ENCODE assay signal across 8 mouse cellular contexts in the genomic region with DNA sequence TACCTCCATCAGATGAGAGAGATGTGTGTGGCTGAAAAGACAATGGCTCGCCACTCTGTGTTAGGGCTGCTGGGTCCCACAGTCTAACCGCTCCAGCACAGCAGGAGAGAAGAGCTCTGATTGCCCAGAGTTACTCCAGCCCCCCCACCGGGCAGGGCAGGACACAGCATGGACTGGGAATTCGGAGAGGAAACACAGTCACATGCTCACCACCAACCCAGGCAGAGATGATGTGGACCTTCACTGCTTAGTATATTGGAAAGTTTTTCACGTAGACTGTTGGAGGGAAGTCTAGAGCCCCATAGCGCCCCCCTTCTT. TPM values are rescaled to one million over a fixed set of nuclear protein-coding genes. Genes with fewer than 3 reads are reported as not detected.
DNase-seq lines count a peak whose midpoint lies in the region; ATAC-seq lines count a peak whose summit lies in the region.

No protein-coding gene starts in this region.

- no peak overlapping the region for H3K27ac ChIP-seq in forebrain, embryonic 12.5 days
- H3K27ac ChIP-seq in liver, embryonic 12.5 days = no peak overlapping the region
- H3K27ac ChIP-seq in stomach, embryonic 14.5 days (ENCODE audit: low read length) = no peak overlapping the region

- peak; percentile 4 to 14 for DNase-seq in kidney, postnatal 4 days
- no peak for DNase-seq in kidney, adult 9 months
- no peak for DNase-seq in ovary, postnatal 36 days (ENCODE audit: low spot score)
- DNase-seq in thymus, postnatal 4 days = no peak

- H3K4me3 ChIP-seq in forebrain, embryonic 12.5 days (replicated peaks) = peak overlapping the region; percentile 10; the same call in 1 of the 2 replicates
- peak overlapping the region; percentile 35 for H3K4me3 ChIP-seq in liver, embryonic 12.5 days
- H3K4me3 ChIP-seq in stomach, embryonic 14.5 days (ENCODE audit: low read depth, low read length) = no peak overlapping the region; the same call in 1 of the 2 replicates

- ATAC-seq in forebrain, embryonic 12.5 days (ENCODE audit: low FRiP score) = no peak; the same call in 1 of the 2 replicates
- ATAC-seq in liver, embryonic 12.5 days = no peak
- ATAC-seq in stomach, embryonic 14.5 days (ENCODE audit: insufficient number of reproducible peaks, insufficient read depth, low FRiP score, low read depth) = 0 out of 2 replicates have a peak, but pooled peaks have one; percentile 18
- no peak for ATAC-seq in cerebellum, adult (ENCODE audit: insufficient number of reproducible peaks, low FRiP score, low TSS enrichment)

- 13% methylated on average over 6 of the region's 6 CpGs for WGBS in forebrain, embryonic 12.5 days
- WGBS in liver, embryonic 12.5 days (ENCODE audit: insufficient replicate concordance) = 15% methylated on average over 6 of the region's 6 CpGs
- 22% methylated on average over 6 of the region's 6 CpGs for WGBS in stomach, embryonic 14.5 days

- no peaks in the 10 kb centered on the region for H3K9me3 ChIP-seq in forebrain, embryonic 12.5 days
- no peaks in the 10 kb centered on the region for H3K9me3 ChIP-seq in liver, embryonic 12.5 days (replicated peaks)
- H3K9me3 ChIP-seq in stomach, embryonic 14.5 days (ENCODE audit: control insufficient read depth, low read depth, low read length) = no peaks in the 10 kb centered on the region

- peak overlapping the region; percentile 29 for H3K4me2 ChIP-seq in forebrain, embryonic 12.5 days
- peak overlapping the region; percentile 61 for H3K4me2 ChIP-seq in liver, embryonic 12.5 days
- peak overlapping the region; percentile 36 for H3K4me2 ChIP-seq in stomach, embryonic 14.5 days (replicated peaks; ENCODE audit: low read depth, low read length)

- H3K9ac ChIP-seq in forebrain, embryonic 12.5 days = no peak overlapping the region
- H3K9ac ChIP-seq in liver, embryonic 12.5 days = no peak overlapping the region
- H3K9ac ChIP-seq in stomach, embryonic 14.5 days (replicated peaks; ENCODE audit: low read depth, low read length) = no peak overlapping the region

- no peaks in the 10 kb centered on the region for H3K27me3 ChIP-seq in forebrain, embryonic 12.5 days
- 0 out of 2 replicates have a peak, but pooled peaks cover 4% of the 10 kb centered on the region for H3K27me3 ChIP-seq in liver, embryonic 12.5 days (replicated peaks)
- H3K27me3 ChIP-seq in stomach, embryonic 14.5 days (ENCODE audit: control insufficient read depth, insufficient read depth, low read length) = no peaks in the 10 kb centered on the region

- H3K36me3 ChIP-seq in forebrain, embryonic 12.5 days (replicated peaks) = no peaks in the 10 kb centered on the region
- H3K36me3 ChIP-seq in liver, embryonic 12.5 days = no peaks in the 10 kb centered on the region
- H3K36me3 ChIP-seq in stomach, embryonic 14.5 days (ENCODE audit: control insufficient read depth, insufficient read depth, low read length) = no peaks in the 10 kb centered on the region

- H3K4me1 ChIP-seq in forebrain, embryonic 12.5 days = 0 out of 2 replicates have a peak, but pooled peaks cover 3% of the 10 kb centered on the region
- peaks cover 4% of the 10 kb centered on the region; the same call in 1 of the 2 replicates for H3K4me1 ChIP-seq in liver, embryonic 12.5 days
- H3K4me1 ChIP-seq in stomach, embryonic 14.5 days (ENCODE audit: control insufficient read depth, insufficient read depth, low read length) = no peaks in the 10 kb centered on the region

RNA-seq across cellular contexts. Expression of a gene that starts 37.3 kb away (rescaled TPM):
- polyA plus RNA-seq in forebrain, embryonic 12.5 days (2016; fragmentation: Nextera tagmentation; extraction: Ambion mirVana) = 56.5 and 60.9 TPM in 2 replicates
- polyA plus RNA-seq in liver, embryonic 12.5 days (2016; fragmentation: Nextera tagmentation; extraction: Ambion mirVana) = 35.6 and 38.2 TPM in 2 replicates
- polyA plus RNA-seq in stomach, embryonic 14.5 days (2014; fragmentation: Nextera tagmentation; extraction: Ambion mirVana) = 35.4 and 41.4 TPM in 2 replicates

RNA-seq across cellular contexts. Expression of a gene that starts 46.1 kb away (rescaled TPM):
- 107 and 110 TPM in 2 replicates for polyA plus RNA-seq in forebrain, embryonic 12.5 days (2016; fragmentation: Nextera tagmentation; extraction: Ambion mirVana)
- polyA plus RNA-seq in liver, embryonic 12.5 days (2016; fragmentation: Nextera tagmentation; extraction: Ambion mirVana) = 46.4 and 50.7 TPM in 2 replicates
- 83.7 and 97.9 TPM in 2 replicates for polyA plus RNA-seq in stomach, embryonic 14.5 days (2014; fragmentation: Nextera tagmentation; extraction: Ambion mirVana)

Comparison
In these comparisons a context has a peak if more than half of its experiments do, and no peak if none do; other contexts are left out.
1. DNase-seq: peak in kidney, postnatal 4 days (2 of 2); none in kidney, adult 9 months (single experiment), ovary, postnatal 36 days (single experiment) and thymus, postnatal 4 days (single experiment).
2. Peak in every context shown above with its lines, with median percentiles within 50 percentile points of each other: H3K4me2 ChIP-seq.